Mouse (Mus musculus) C2C12 (cell line): Measurements from ENCODE around the gene Gm6169.

ENCODE experiments used
- CEBPB ChIP-seq: IDR thresholded peaks from one replicate; pipeline ENCODE4 v1.6.1; 2011; ENCODE audit warnings: low read depth, mild to moderate bottlenecking, control low read depth, moderate library complexity
- CTCF ChIP-seq: IDR thresholded peaks from one replicate; pipeline ENCODE4 v1.5.1; 2011; ENCODE audit not compliant: control insufficient read depth, insufficient read depth, insufficient read length
- FOSL1 ChIP-seq: IDR thresholded peaks from one replicate; pipeline ENCODE4 v1.8.0; 2011; ENCODE audit warnings: mild to moderate bottlenecking, low read length; ENCODE audit not compliant: poor library complexity, insufficient read depth, severe bottlenecking
- MAX ChIP-seq: IDR thresholded peaks from one replicate; pipeline ENCODE4 v1.6.1; 2011; ENCODE audit warnings: mild to moderate bottlenecking, control low read depth
- MYOD1 ChIP-seq: IDR thresholded peaks from one replicate; pipeline ENCODE4 v1.6.1; 2011; ENCODE audit warnings: low read depth; ENCODE audit not compliant: control insufficient read depth, insufficient read length
- MYOG ChIP-seq: IDR thresholded peaks from one replicate; pipeline ENCODE4 v1.6.1; 2011; ENCODE audit not compliant: control insufficient read depth, insufficient read length; ENCODE audit errors: extremely low read depth
- USF1 ChIP-seq: IDR thresholded peaks from one replicate; pipeline ENCODE4 v1.6.1; 2011; ENCODE audit warnings: low read depth, mild to moderate bottlenecking, control low read depth, moderate library complexity

- no peak for TF ChIP-seq CTCF
- TF ChIP-seq CEBPB: no peak
- no peak for TF ChIP-seq MAX
- TF ChIP-seq MYOG: no peak
- no peak for TF ChIP-seq USF1
- no peak for TF ChIP-seq MYOD1
- no peak for TF ChIP-seq FOSL1
Measured at GRCm38 (mm10) chr13:97067691-97068090, 31.3 kb downstream of the Gm6169 start.
